Mouse (Mus musculus) ES-Bruce4 (cell line): ENCODE measurements around the gene Hoxa5. TPM values are rescaled to one million over a fixed set of nuclear protein-coding genes. Genes with fewer than 3 reads are reported as not detected.

Source experiments
- H3K27ac ChIP-seq: 2 replicates; pipeline ENCODE4 v1.5.1; 2012; ENCODE audit warnings: low read length, inconsistent platforms; ENCODE audit not compliant: insufficient read depth
- H3K27me3 ChIP-seq: 2 replicates; pipeline ENCODE4 v1.6.1; 2012; ENCODE audit warnings: mild to moderate bottlenecking, low read length, inconsistent platforms; ENCODE audit not compliant: control insufficient read depth, poor library complexity, insufficient read depth, severe bottlenecking
- H3K36me3 ChIP-seq: 2 replicates; pipeline ENCODE4 v1.6.1; 2012; ENCODE audit warnings: inconsistent platforms, mild to moderate bottlenecking, low read length, moderate library complexity; ENCODE audit not compliant: control insufficient read depth, poor library complexity, insufficient read depth, severe bottlenecking
- H3K4me1 ChIP-seq: one replicate; pipeline ENCODE4 v1.8.1; 2011; ENCODE audit warnings: low read length; ENCODE audit not compliant: control insufficient read depth, insufficient read depth
- H3K4me3 ChIP-seq: 2 replicates; pipeline ENCODE4 v1.5.1; 2011; ENCODE audit warnings: low read depth, mild to moderate bottlenecking, low read length
- H3K9ac ChIP-seq: 2 replicates; pipeline ENCODE4 v1.6.1; 2012; ENCODE audit warnings: low read depth, mild to moderate bottlenecking, inconsistent platforms; ENCODE audit not compliant: poor library complexity, severe bottlenecking
- H3K9me3 ChIP-seq: replicated peaks from 2 replicates; pipeline ENCODE4 v1.6.1; 2012; ENCODE audit warnings: mild to moderate bottlenecking, low read length, inconsistent platforms; ENCODE audit not compliant: control insufficient read depth, poor library complexity, insufficient read depth, severe bottlenecking
- CTCF ChIP-seq: IDR thresholded peaks from one replicate; pipeline ENCODE4 v1.8.1; 2011; ENCODE audit warnings: low read depth, low read length
- EP300 ChIP-seq: IDR thresholded peaks from 2 replicates; pipeline ENCODE4 v1.6.1; 2011; ENCODE audit warnings: low read depth, low read length; ENCODE audit not compliant: insufficient read depth
- POLR2A ChIP-seq: IDR thresholded peaks from one replicate; pipeline ENCODE4 v1.8.1; 2011; ENCODE audit warnings: low read length; ENCODE audit not compliant: insufficient read depth
- polyA plus RNA-seq: library from polyadenylated mRNA; stranded (reverse); fragments of >200 nt; gene quantifications from 2 replicates; pipeline ENCODE4 v1.2.4, GENCODE M21; 2011; ENCODE audit warnings: low read depth; ENCODE audit not compliant: missing spikeins, insufficient read depth, insufficient read length

The Hoxa5 gene
- polyA plus RNA-seq, 1 experiment, result not detected

GRCm38 (mm10) chr6:52175864-52176263 lies 28.5 kb downstream of the Hoxa5 start:
- H3K9me3 ChIP-seq, result no peaks in the 10 kb centered on the region

GRCm38 (mm10) chr6:52174968-52175751 lies 29.2 kb downstream of the Hoxa5 start:
- peak overlapping the region; percentile 49; the same call in 1 of the 2 replicates for H3K9ac ChIP-seq
- TF ChIP-seq CTCF (no peak), EP300 (no peak), POLR2A (no peak)
- H3K36me3 ChIP-seq, result no peaks in the 10 kb centered on the region
- peak overlapping the region; percentile 14 for H3K4me3 ChIP-seq
- H3K4me1 ChIP-seq, result no peaks in the 10 kb centered on the region
- H3K27ac ChIP-seq, result no peak overlapping the region
- peaks cover 56% of the 10 kb centered on the region for H3K27me3 ChIP-seq
- H3K9me3 ChIP-seq, result no peaks in the 10 kb centered on the region

More at GRCm38 (mm10) chr6:52175864-52176263, 28.5 kb downstream of the Hoxa5 start:
- peaks cover 57% of the 10 kb centered on the region for H3K27me3 ChIP-seq
- no peaks in the 10 kb centered on the region for H3K36me3 ChIP-seq
- H3K4me3 ChIP-seq, result no peak overlapping the region
- peak overlapping the region; percentile 49; the same call in 1 of the 2 replicates for H3K9ac ChIP-seq
- H3K4me1 ChIP-seq, result no peaks in the 10 kb centered on the region
- TF ChIP-seq CTCF (no peak), POLR2A (no peak), EP300 (no peak)
- H3K27ac ChIP-seq, result no peak overlapping the region

DNA sequence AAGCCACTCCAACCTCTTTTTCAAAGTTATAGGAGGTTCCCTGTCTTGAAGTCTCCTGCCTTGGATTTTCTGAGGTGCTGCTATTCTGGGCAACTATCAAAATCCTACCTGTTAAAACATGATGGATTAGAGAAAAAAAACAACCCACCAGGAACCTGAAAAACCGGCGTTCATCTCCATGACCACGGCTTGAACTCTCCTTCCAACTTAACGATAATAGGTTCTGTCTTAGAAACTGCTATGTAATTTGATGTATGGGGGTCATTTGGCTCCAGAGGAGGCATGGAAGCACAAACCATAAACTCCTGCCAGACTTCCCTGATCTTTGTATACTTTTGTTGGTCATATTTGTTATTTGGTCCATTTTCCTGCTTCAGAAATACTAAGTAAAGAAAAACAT lies 30.7 kb downstream of the Hoxa5 start:
- Histone ChIP-seq H3K4me1 (no peaks in the 10 kb centered on the region), H3K4me3 (no peak overlapping the region)

GRCm38 (mm10) chr6:52172501-52172900 lies 31.9 kb downstream of the Hoxa5 start:
- H3K27me3 ChIP-seq, result peaks cover 56% of the 10 kb centered on the region
- H3K9ac ChIP-seq, result peak overlapping the region; percentile 28; the same call in 1 of the 2 replicates
- H3K4me1 ChIP-seq, result no peaks in the 10 kb centered on the region
- no peak overlapping the region for H3K27ac ChIP-seq
- H3K4me3 ChIP-seq, result peak overlapping the region; percentile 70
- no peaks in the 10 kb centered on the region for H3K36me3 ChIP-seq
- TF ChIP-seq EP300 (no peak), CTCF (no peak), POLR2A (no peak)
- H3K9me3 ChIP-seq, result no peaks in the 10 kb centered on the region

More for the DNA sequence above, 30.7 kb downstream of the Hoxa5 start:
- Histone ChIP-seq H3K9me3 (no peaks in the 10 kb centered on the region), H3K9ac (no peak overlapping the region), H3K36me3 (no peaks in the 10 kb centered on the region), H3K27ac (no peak overlapping the region), H3K27me3 (peaks cover 58% of the 10 kb centered on the region)
- TF ChIP-seq EP300, result no peak
- no peak for TF ChIP-seq CTCF
- no peak for TF ChIP-seq POLR2A

DNA sequence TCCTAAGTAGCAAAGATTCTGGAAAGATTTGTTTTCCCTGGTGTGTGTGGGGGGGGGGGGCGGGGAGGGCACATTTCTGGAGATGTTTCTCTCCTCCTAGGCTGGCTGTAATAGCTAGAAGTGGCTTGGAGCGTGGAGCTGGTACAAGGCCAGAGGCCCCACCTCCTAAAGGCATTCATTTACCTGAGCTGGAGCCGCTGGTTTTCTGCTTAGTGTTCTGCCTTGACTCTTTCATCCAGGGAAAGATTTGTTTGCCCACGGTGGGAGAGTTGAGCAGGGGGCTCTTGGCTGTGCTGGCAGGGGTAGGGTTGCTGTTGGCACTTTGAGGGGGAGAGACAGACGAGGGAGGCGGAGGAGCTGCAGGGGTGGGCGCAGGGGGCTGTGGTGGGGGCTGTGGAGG lies 32.4 kb downstream of the Hoxa5 start:
- no peak for TF ChIP-seq POLR2A
- no peak for TF ChIP-seq CTCF
- Histone ChIP-seq H3K9ac (peak overlapping the region; percentile 28; the same call in 1 of the 2 replicates), H3K4me3 (no peak overlapping the region), H3K9me3 (no peaks in the 10 kb centered on the region), H3K4me1 (no peaks in the 10 kb centered on the region), H3K36me3 (no peaks in the 10 kb centered on the region), H3K27ac (no peak overlapping the region), H3K27me3 (peaks cover 56% of the 10 kb centered on the region)

DNA sequence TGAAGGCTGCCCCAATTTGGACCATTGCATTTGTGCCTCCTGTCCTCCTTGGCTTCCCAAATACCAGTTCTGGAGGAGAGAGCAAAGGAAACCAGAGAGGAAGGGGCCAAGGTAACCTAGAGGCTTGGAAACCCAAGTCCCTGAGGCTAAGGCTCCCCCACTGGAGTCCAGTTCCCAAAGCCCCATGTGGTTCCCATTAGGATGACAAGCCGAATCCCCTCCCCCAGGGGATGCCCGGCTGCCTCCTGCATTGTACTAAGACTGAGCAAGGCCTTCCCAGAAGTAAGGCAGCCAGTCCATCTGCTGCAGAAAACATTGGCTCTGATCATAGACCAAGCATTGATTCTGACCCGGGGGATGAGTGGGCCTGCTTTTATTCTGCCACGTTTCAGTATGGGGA lies 33.1 kb downstream of the Hoxa5 start:
- Histone ChIP-seq H3K27me3 (peaks cover 56% of the 10 kb centered on the region), H3K27ac (no peak overlapping the region), H3K4me1 (no peaks in the 10 kb centered on the region), H3K36me3 (no peaks in the 10 kb centered on the region), H3K9ac (no peak overlapping the region), H3K4me3 (no peak overlapping the region), H3K9me3 (no peaks in the 10 kb centered on the region)
- no peak for TF ChIP-seq EP300
- TF ChIP-seq CTCF, result no peak
- no peak for TF ChIP-seq POLR2A
